Mouse (Mus musculus) cerebellum, adult 8-10 months (tissue): ENCODE data around the gene Rsph3b.
A peak's percentile ranks its signal among the peaks of the same experiment; 100 is the strongest.
"Not testable (repeated sequence)": the region's sequence is repeated elsewhere in the genome, so short reads cannot be mapped to it uniquely, and the experiment has no call there.

Experiments used
- DNase-seq: peaks from one replicate; pipeline ENCODE4 v3.0.0; 2022

Rsph3b gene

DNA sequence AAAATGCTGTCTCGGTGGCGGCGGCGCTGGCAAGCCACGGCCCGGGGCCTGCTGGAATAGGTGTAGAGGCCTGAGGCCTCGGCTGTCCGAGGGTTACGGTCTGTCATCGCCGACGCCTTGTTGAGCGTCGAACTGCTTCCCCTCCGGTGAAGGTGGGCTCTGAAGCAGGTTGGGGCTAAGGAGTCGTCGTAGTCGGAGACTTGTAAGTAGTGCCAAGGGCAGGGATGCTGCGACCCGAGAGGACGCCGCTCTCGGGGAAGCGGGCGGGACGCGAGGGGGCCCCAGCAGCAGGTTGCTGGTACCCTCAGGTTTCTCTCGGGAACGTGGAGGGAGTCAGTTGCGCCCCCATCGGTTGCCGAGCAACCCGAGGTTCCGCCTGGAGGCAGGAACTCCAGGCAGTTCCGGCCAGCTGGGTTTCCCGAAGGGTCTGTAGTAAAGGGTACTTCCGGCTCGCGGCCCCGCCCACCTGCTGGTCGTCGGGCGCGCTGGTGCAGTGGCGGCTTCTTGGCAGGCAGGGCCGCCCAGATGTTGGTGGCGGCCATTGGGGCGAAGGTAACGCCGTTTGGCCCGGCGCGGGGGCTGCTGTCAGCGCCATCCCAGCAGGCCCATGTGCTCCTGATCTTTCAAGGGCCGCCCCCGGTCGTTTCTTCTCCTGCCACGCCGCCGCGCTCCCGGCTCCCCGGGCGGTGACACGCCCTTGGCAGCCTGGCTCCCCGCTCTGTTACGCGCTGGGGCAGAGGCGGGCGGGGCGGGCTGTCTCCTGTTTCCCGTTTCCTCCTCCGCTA is at the start of gene Rsph3b:
TSS of gene Rsph3b (minus strand) at position 699 of the 785 bp plus-strand sequence.
- DNase-seq: peak; percentile 54

DNA sequence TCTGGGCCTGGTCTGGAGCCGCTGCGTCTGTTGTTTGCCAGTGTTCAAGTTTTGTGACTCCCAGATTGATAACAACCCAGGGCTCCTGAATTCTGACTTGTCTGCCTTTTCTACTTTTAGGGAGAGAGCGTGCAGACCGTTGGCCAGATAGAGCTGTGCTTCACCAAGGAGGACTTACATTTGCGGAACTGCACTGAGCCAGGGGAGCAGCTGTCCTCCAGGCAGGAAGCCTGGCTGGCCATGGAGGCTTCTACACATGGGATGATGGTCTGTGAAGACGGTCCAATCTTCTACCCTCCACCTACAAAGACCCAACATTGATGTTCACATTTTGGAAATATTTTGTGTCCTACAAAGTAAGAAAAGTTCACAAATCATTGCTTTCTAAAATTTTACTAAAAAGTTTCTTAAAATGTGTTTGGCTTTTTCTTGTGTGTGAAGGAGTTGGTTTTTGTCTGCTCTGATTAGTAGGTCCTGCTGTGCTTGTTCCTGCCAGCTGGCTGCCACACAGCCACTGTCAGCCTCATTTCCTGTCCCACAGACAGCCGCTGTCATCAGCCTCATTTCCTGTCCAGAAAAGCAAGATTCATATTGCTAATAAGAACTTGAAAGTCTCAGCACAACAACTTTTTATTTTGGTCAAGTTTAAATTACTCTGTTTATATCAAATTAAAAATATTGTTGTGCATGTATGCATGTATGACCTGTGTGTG is 49.5 kb upstream of the Rsph3b start:
- DNase-seq: not testable (repeated sequence)

DNA sequence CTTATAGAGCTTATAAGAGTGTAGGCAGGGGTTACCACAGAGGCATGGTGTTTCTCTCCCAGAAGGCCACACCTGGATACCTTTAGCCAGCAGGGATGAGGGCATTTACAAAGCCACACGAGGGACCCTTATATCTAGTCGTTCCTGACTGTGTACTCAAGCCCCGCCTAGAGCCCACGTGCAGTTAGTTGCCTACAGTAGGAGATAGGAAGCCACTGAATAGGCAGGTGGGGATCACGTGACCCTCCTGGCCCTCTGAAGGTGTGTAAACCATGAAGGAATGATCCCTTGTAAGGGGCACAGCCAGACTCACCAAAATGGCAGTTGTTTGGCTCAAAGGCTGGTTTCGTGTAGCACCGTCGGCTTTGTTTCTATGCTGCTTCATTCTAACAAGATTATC is 48.3 kb upstream of the Rsph3b start:
- not testable (repeated sequence) for DNase-seq

DNA sequence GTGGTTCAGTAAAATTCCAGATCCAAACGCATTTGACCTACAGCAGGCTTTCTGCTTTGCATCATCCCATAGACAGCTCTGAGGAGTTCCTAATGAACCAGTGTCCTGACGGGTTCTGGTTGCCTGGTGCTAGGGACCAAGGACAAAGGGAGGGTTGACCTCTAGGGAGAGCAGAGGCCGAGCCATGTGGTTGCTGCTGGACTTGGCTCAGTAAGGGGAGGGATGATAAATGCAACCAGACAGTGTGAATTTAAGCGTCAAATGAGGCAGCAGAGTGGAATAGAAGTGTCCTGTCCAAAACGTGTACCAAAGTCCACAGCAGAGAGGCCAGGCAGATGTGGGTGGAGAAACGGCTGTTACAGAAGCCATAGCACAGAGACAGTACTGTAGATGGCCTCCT is 47.0 kb upstream of the Rsph3b start:
- not testable (repeated sequence) for DNase-seq

DNA sequence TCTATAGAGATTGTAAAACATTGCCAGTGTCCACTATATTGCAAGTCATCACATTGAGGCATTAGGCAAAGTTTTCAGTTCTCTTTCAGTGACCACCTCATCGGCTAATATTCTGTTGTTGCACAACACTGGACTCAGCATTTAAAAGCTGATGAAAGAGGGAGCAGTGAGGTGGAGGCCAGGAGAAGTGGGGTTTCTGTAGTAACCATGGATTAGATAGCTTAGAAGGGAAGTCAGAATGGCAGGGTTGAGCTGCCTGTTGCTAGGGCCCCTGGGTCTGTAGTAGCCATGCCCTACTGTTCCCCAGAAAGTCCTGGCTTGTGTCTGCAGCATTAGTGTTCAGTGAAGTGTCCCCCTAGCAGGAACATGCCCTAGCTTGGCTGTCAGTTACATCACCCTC is 37.6 kb upstream of the Rsph3b start:
- DNase-seq: not testable (repeated sequence)

DNA sequence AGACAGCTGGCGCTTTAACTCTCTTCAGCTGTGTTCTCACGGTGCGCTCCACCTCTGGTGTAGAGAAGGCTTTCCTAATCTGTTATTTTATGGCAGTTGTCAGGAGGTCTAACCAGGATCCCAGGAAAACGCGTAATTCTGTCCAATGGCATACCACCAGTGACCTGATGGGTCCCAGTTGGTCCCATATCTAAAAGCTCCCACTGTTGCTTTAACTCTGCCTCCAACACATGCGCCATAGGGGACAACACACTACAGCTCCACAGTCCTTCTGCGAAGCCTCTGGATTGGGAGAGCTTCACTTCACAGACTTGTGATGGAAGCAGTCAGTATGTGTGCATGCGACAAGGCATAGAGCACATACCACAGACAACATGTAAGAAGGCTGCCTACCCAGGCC is 31.7 kb upstream of the Rsph3b start:
- not testable (repeated sequence) for DNase-seq

DNA sequence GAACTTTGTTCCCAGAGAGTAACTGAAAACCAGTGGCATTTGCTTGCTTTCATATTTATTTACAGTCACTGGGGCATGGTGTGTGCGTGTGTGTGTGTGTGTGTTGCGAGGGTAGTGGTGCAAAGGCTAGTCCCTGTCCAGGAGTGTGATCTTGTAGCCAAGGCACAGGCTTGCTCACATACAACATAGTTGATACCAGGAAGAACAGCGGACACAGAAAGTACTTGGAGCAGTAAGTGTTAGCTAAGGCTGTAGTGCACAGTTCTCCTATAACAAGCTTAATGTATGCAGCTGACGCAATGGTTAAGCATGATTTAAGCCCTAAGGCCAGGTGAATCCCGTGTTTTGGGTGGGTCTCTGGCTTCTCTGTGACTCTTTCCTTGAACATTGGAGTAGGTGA is 30.9 kb upstream of the Rsph3b start:
- not testable (repeated sequence) for DNase-seq

DNA sequence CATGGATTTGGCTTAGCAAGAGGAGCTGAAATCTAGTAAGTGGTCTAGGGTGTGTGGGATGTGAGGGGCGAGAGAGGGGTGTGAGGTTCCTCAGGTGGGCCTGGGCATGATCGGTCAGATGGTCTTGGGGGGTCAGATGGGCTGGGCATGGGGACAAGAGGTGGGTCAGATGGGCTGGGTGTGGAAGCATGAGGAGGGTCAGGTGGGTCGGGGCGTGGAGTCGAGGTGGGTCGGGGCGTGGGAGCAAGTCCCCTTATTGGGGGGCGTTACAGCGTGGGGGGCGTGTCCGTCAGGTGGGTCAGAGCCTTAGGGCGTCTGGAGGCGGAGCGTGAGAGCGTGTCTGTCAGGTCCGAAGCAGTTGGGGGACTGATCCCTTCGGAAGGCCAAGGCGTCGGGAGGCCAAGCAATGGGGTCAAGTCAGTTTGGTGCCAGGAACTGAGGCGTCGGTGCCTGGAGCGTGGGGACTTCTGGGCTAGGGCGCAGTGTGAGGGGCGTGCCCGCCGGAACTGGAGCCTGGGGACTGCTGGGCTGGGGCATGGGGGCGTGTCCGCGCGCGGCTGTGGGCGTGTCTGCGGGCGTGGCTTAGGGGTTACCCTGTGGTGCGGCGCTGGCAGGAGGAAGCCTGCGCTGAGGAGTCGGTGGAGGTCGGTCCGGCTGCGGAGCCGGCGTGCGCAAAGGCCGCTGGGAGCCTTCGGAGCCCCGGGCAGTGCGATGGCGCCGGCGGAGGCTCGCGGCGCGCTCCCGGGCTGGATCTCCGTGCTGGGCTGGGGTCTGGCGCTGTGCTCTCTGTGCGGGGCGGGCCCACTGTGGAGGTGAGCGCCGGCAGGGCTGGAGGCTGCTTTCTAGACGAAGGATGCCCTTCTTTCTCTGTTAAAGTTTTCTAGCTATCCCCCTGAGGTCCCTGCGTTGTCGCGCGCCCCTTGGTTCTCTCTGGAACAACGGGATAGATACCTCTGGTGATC is 30.1 kb upstream of the Rsph3b start, which contains the start of gene Gm49721:
TSS of gene Gm49721 (plus strand) at position 618 of the 962 bp plus-strand sequence.
- peak; percentile 45 for DNase-seq

DNA sequence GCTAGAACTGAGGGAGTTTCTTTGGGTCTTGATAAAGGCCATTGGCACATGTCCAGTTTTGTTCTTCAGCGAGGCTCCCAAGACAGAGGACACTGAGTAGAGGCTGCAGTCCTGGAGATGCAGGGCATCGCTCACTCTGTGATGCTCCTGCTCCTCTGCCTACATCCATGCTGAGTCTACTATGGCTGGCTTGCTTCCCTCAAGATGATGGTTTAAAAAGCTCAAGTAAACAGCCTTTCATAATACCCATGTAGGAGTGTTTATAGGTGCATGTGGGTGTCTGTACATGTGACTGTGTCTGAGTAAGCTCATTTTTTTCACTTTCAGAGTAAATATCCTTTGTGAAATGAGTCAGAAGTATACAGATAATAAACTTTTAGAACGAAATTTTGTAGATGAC is 26.5 kb upstream of the Rsph3b start:
- not testable (repeated sequence) for DNase-seq

DNA sequence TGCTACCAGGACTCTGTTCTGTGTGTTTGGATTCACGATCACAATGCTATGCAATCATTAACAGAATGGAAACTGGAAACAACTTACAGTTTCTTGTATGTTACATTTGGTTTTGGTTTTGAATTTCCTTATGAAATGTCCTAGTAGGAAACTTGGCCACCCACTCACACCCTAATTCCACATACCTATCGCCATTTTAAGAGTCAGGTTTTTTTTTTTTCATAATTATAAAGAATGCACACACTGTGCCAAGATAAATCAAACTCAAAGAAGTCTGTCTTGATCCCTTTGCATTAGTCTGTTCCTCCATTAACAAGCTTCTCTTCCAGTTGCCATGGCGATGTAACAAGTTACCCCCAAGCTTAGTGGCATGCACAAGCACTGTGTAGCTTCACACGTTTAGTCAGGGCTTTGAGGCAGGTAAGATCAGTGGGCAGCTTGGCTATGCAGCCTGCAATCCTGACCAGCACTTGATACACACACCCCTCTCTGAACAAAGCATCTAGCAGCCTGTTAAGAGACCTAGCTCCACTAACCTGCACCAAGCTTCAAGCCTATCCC is 24.4 kb upstream of the Rsph3b start:
- not testable (repeated sequence) for DNase-seq

DNA sequence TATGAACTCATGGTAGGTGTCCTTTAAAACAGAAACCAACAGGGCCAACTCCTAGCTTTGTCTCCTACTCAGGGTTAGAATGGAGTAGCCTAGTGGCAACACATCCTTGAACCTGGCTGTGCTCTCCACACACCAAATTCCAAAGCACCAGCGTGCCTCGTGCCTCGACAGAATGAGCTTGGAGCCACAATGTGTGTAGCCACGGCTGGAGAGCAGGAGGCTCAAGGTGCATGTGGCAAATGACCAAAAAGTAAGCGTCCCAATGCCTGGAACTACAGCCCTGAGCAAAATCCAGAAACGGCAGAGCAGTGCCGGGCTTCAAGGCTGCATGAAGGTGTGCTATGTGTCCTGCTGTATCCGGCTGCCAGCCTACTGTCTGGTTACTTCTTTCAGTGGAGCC is 22.8 kb upstream of the Rsph3b start:
- DNase-seq: not testable (repeated sequence)

DNA sequence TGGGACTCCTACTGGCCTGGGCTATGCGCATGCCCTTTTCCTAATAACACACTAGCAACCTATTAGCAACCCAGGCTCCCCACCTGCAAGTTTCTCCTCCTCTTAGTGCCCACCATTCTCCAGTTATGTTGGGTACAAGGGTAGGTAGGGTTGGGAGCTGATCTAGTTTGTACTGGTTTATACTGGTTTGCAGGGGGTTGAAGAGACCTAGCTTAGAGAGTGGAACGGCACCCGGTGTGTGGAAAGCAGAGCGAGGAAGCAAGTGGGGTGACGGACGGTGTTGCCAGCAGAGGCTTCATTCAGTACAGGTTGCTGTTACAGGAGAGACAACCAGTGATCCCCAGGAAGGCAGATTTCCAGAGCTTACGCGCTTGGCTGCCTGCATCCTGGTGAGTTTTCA is 21.9 kb upstream of the Rsph3b start, which contains the start of gene Rnaset2b:
TSS of gene Rnaset2b (plus strand) at position 301 of the 400 bp plus-strand sequence.
- DNase-seq: not testable (repeated sequence)

DNA sequence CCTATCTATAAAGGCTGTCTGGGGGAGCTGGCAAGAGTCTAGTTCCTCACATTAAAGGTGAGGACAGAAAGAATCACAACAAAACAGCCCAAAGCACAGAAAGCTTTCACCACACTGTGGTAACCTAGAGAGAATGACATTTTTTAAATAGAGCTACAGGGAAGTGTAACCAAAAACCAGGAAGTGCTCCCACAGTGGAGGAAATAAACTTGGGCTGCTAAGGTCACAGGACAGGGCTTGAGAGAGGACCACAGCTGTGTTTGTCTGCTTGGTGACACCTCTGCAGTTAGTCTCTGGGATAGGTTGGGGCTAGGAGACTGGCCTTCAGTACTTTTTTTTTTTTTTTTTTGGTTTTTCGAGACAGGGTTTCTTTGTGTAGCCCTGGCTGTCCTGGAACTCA is 19.2 kb upstream of the Rsph3b start:
- not testable (repeated sequence) for DNase-seq

DNA sequence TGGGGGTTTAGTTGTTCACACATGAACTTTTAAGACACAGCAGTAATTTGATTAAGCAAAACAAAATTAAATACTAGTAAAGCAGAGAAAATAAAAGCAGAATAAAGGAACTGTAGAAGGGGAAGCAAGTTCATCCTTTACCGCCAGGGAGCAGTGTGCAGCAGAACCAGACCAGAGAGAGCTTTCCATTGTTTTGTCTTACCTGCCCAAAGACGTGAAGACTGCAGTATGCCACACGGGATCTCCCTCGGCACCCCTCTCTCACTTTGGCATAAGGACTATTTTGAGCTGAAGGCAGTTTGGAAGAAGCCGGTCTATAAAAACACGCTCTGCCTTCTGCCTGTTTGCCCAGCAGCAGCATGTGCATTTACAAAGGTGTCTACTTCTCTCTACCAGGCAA is 16.9 kb upstream of the Rsph3b start:
- not testable (repeated sequence) for DNase-seq

DNA sequence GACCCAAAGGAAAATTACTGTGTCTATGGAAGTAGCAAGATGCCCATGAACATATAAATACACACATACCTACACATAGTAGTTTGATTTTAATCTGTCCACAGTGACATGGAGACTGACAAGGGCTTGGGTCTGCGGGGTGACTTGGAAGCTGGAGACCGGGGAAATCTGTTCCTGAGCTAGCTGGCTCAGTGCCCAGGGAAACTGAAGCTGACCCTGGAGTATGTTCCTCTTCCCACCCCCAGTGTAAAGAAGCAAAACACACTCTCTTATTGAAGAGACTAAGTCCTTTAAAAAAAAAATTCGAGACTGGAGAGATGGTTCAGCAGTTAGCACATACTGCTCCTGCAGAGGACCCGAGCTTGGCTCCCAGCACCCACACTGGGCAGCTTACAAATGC is 14.5 kb upstream of the Rsph3b start:
- not testable (repeated sequence) for DNase-seq

DNA sequence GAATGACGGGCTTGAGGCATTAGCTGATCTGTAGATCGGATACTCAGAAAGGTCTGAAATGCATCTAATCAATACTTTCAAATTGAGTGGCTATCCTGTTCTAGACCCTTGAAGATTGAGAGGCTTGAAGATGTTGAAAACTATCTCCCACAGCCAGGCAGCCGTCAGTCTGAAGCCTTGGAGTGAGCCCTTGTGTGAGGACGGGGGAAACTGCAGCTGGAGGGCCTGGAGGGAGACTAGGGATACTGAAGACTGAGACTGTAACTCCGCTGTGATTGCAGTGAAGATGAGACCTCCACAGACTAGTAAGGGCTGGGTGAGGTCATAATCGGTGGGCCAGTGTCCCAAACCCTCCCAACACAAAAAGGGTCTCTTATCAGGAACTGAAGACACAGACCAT is 13.9 kb upstream of the Rsph3b start:
- not testable (repeated sequence) for DNase-seq

DNA sequence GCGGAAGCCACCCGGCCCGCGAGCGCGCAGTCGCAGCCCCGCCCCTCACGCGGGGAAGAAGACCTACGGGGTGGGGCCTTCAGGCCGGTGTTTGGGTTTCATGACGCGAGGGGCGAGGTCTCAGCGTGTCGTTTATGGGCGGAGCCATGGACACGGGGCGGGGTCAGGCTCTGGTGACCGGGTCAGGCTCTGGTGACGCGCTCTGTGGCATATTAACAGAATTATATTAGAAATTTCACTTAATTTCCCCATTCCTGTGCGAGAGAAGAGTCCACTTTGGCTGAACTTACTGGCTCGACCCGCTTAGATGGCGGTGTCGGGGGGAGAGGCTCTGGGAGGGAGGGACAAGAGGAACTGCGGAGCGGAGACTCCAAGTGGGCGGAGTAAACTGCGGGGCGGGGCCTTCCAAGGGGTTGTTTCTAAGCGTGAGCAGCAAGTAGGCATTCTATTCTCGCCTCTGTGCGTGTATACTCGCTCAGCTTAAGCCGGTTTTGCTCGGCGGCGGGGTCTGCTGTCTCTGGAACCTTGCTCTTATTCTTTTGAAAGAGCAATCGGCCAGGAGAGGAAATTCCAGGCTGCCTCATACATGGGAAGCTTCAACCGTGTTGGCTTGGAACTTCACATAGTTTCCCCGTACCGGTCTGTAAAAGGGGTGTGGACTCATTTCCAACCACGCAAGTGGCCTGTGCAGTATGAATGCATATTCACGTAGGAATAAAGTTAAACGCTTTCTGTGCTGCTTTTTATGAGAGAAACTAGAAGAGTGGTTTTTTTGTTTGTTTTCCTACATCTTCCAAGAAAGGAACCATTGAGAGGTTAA is 12.9 kb upstream of the Rsph3b start:
- DNase-seq: peak; percentile 59

DNA sequence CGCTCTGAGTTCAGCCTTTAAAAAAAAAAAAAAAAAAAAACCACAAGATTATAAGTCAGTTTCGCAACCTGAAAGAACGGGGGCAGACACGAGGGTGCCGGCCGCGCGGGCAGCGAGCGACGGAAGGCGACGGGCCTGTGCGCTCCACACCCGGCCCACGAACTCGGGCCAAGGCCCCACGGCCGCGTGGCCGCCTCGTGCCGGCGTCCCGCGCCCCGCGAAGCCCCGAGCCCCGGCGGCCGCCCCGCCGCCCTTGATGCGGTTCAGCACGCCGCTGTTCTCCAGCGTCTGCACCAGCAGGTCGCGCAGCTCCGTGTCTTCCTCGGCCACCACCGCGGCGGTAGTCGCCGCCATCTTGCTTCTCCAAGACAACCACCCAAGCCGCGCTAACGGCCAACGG is 12.3 kb upstream of the Rsph3b start, which contains the start of gene Tagap1:
TSS of gene Tagap1 (minus strand) at position 381 of the 400 bp plus-strand sequence.
- peak; percentile 53 for DNase-seq

DNA sequence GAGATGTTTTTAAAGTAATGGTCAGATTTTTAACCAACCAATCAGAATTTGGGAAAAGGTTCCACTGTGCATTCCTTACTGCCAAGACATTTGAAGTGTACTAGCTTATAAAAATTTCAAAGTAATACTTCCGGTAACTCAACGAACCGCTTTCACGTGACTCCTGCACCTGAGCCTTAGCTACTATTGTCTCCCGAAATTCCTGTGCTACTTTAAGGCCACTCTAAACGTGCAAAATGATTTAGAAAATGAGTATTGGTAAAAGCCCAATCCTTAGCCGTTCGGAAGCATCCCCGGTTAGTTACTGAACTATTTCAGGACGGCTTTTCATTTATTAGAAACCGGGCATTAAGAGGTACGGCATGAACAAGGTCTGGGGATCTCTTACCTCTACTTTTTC is 11.9 kb upstream of the Rsph3b start:
- not testable (repeated sequence) for DNase-seq

DNA sequence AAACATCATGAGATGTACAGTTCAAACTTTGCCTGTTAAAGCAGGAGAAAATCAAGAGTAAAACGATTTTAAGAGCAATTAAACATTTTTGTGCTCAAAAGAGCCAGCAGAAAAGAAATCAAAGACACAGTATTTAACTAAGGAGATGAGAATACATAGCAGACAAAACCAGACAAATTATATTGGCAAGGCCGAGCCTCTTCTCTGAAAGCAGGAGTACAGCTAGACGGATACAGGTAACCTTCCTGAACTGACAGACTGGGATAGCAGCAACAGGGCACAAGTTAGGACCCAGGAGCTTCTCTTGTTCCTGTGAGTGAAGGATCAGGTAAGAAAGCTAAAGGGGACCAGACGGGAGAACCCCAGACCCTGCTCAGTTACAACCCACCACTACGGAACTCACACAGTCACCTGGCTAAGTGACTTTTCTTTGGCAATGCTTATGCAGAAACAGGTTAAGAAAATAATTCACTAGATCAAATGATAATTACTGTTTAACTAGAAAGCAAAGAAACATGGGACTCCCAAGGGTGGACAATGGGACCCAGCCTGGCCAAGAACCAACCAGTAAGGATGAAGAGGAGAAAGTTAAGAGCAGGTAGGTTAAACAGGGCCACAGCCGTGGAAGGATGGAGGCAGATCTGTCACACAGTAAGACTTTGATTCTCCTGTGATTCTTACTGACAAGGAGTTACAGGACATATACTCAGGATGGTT is 11.2 kb upstream of the Rsph3b start:
- DNase-seq: not testable (repeated sequence)

DNA sequence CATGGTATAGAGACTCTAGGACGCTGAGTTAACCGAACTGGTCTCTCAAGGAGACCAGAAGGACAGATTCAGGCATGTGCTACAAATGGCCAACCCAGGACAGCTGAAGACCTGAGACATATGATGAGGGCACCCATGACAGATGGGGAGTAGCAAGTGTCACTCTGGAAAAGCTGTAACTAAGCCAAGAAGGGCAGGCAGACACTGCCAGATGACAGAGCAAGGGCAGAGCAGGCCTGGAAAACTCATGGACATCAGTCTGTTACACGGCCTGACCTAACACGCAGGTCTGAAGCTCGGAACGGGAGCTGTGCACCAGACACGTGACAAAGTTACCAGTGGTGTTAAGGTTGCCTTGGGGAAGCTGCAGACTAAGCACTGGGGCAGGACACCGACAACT is 10.4 kb upstream of the Rsph3b start:
- not testable (repeated sequence) for DNase-seq
